In the genomic region with DNA sequence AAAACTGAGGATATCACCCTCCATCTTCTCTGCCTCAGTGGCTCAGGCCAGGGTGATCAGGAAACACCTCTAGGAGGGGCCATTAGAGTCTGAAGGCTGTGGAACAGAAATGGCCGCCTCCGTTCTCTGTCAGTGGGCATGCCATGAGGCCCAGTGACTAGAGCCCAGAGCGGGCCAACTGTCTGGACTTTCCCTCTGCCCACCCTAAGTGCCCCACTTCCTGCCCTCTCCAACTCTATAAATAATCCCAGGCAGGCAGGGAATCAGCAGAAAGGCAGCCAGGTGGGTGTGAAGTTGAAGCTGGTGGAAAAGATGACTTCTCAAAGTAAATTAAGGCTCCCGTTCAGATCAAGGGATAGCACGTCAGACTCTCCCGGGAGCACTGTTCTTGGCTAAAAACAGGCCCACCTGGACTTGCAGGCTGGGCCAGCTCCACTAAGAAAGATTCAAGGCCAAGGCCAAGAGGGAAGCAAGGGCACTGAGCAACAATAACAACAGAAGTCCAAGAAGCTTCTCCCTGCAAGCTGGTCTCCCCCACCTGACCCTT, we compare ENCODE assay signal across 12 mouse cellular contexts. TPM values are rescaled to one million over a fixed set of nuclear protein-coding genes. Genes with fewer than 3 reads are reported as not detected.
DNase-seq lines count a peak whose midpoint lies in the region; ATAC-seq and TF ChIP-seq lines count a peak whose summit lies in the region.
"Had no signal": no experiment of that assay in that cellular context is flagged by ENCODE, and none has a peak within 500 bp of the region (broad histone marks: within the 10 kb centered on the region; RNA-seq: fewer than 3 reads in every experiment).

No protein-coding gene starts in this region.

- intact Hi-C loops in left cerebral cortex, adult 2 months (cut with DNase I) = no loop called here
- intact Hi-C loops in left cerebral cortex, postnatal 14 days (cut with DNase I) = no loop called here

- H3K9me3 ChIP-seq in heart, postnatal 0 days (replicated peaks; ENCODE audit: control insufficient read depth, low read length) = no peaks in the 10 kb centered on the region
- H3K9me3 ChIP-seq in neural tube, embryonic 13.5 days = no peaks in the 10 kb centered on the region

- H3K27me3 ChIP-seq in heart, postnatal 0 days (ENCODE audit: control insufficient read depth, insufficient read depth, low read length) = no peaks in the 10 kb centered on the region
- H3K27me3 ChIP-seq in neural tube, embryonic 13.5 days = peaks cover 17% of the 10 kb centered on the region
- H3K27me3 ChIP-seq: Patski had no signal

- peak overlapping the region; percentile 90 for H3K4me2 ChIP-seq in heart, postnatal 0 days (ENCODE audit: low read depth, low read length)
- peak overlapping the region; percentile 81 for H3K4me2 ChIP-seq in neural tube, embryonic 13.5 days

- H3K4me3 ChIP-seq in left cerebral cortex, adult 2 months = peak overlapping the region; percentile 96
- peak overlapping the region; percentile 97 for H3K4me3 ChIP-seq in heart, postnatal 0 days (ENCODE audit: low read depth, low read length)
- peak overlapping the region; percentile 85; the same call in 1 of the 2 replicates for H3K4me3 ChIP-seq in neural tube, embryonic 13.5 days

- peaks cover 57% of the 10 kb centered on the region for H3K4me1 ChIP-seq in heart, postnatal 0 days (ENCODE audit: control insufficient read depth, insufficient read depth)
- H3K4me1 ChIP-seq in neural tube, embryonic 13.5 days (replicated peaks) = peaks cover 59% of the 10 kb centered on the region

- DNase-seq in cerebellum, postnatal 14 days = peak; percentile 30 to 36
- DNase-seq in cerebellum, adult 11-12 months = no peak
- DNase-seq in left cerebral cortex, adult 2 months (ENCODE audit: extremely low spot score in 1 of 2, low spot score in 2 of 2) = no peak
- DNase-seq in left cerebral cortex, postnatal 14 days (ENCODE audit: low spot score in 2 of 2) = no peak
- no peak for DNase-seq in heart, postnatal 0 days (ENCODE audit: low spot score)
- DNase-seq in embryo, embryonic 10 days (ENCODE audit: low spot score) = no peak
- DNase-seq in adrenal gland, adult (ENCODE audit: inconsistent age in 2 of 2, low spot score in 1 of 2) = no peak
- DNase-seq: kidney, postnatal 14 days; lung, postnatal 36 days had no signal

- 30% methylated on average over 6 of the region's 6 CpGs for WGBS in heart, postnatal 0 days
- WGBS in neural tube, embryonic 13.5 days = 79% methylated on average over 6 of the region's 6 CpGs

- TF ChIP-seq CTCF in left cerebral cortex, adult 2 months (IDR thresholded peaks at IDR 0.05) = no peak
- TF ChIP-seq CTCF in heart, postnatal 0 days (IDR thresholded peaks at IDR 0.05; ENCODE audit: low read depth) = no peak

- TF ChIP-seq EP300 in heart, postnatal 0 days (IDR thresholded peaks at IDR 0.05; ENCODE audit: low read depth) = no peak

- H3K27ac ChIP-seq in left cerebral cortex, adult 2 months = peak overlapping the region; percentile 37; the same call in 1 of the 2 replicates
- peak overlapping the region; percentile 92 for H3K27ac ChIP-seq in heart, postnatal 0 days (ENCODE audit: low read depth)
- no peak overlapping the region for H3K27ac ChIP-seq in neural tube, embryonic 13.5 days (replicated peaks)

- peak overlapping the region; percentile 96 for H3K9ac ChIP-seq in heart, postnatal 0 days (replicated peaks; ENCODE audit: low read depth, low read length)
- H3K9ac ChIP-seq in neural tube, embryonic 13.5 days = peak overlapping the region; percentile 58

- ATAC-seq in heart, postnatal 0 days (ENCODE audit: insufficient read depth, low read depth) = no peak
- ATAC-seq in neural tube, embryonic 13.5 days (ENCODE audit: low read depth) = no peak
- ATAC-seq: Patski had no signal

- H3K36me3 ChIP-seq in heart, postnatal 0 days (replicated peaks; ENCODE audit: control insufficient read depth, insufficient read depth, low read length) = peaks cover 10% of the 10 kb centered on the region
- 0 out of 2 replicates have a peak, but pooled peaks cover 7% of the 10 kb centered on the region for H3K36me3 ChIP-seq in neural tube, embryonic 13.5 days

RNA-seq across cellular contexts. Expression of gene Rab11fip5, which starts 2.5 kb away (rescaled TPM):
- 10 to 100 TPM; 74.5 to 78.6 TPM for total RNA-seq in left cerebral cortex, adult 2 months (2021)
- total RNA-seq in left cerebral cortex, postnatal 14 days (2021) = 10 to 100 TPM; 53.8 to 55.0 TPM
- total RNA-seq in heart, postnatal 0 days (2014; rRNA removed; ENCODE audit: low replicate concordance) = 86.7 and 91.3 TPM in 2 replicates
- 35.3 and 38.2 TPM in 2 replicates for polyA plus RNA-seq in heart, postnatal 0 days (2015; fragmentation: Nextera tagmentation; extraction: Ambion mirVana)
- polyA plus RNA-seq in neural tube, embryonic 13.5 days (2015; fragmentation: Nextera tagmentation; extraction: Ambion mirVana) = 13.2 and 15.1 TPM in 2 replicates

RNA-seq across cellular contexts. Expression of gene Sfxn5, which starts 38.7 kb away (rescaled TPM):
- total RNA-seq in left cerebral cortex, adult 2 months (2021) = 100 to 1,000 TPM; 161 to 173 TPM
- 100 to 1,000 TPM; 162 to 165 TPM for total RNA-seq in left cerebral cortex, postnatal 14 days (2021)
- total RNA-seq in heart, postnatal 0 days (2014; rRNA removed; ENCODE audit: low replicate concordance) = 4.8 and 9.5 TPM in 2 replicates
- polyA plus RNA-seq in heart, postnatal 0 days (2015; fragmentation: Nextera tagmentation; extraction: Ambion mirVana) = 2.2 and 2.7 TPM in 2 replicates
- polyA plus RNA-seq in neural tube, embryonic 13.5 days (2015; fragmentation: Nextera tagmentation; extraction: Ambion mirVana) = 11.8 and 15.8 TPM in 2 replicates

RNA-seq across cellular contexts. Expression of gene Noto, which starts 51.8 kb away (rescaled TPM):
- total RNA-seq in left cerebral cortex, adult 2 months (2021) = not detected
- not detected for total RNA-seq in left cerebral cortex, postnatal 14 days (2021)
- total RNA-seq in heart, postnatal 0 days (2014; rRNA removed; ENCODE audit: low replicate concordance) = not detected in 2 replicates
- not detected in 2 replicates for polyA plus RNA-seq in heart, postnatal 0 days (2015; fragmentation: Nextera tagmentation; extraction: Ambion mirVana)
- not detected in 2 replicates for polyA plus RNA-seq in neural tube, embryonic 13.5 days (2015; fragmentation: Nextera tagmentation; extraction: Ambion mirVana)
- polyA plus RNA-seq: Patski; urinary bladder, adult 2 months had no signal

RNA-seq across cellular contexts. Expression of gene Smyd5, which starts 59.9 kb away (rescaled TPM):
- 10 to 100 TPM; 48.8 to 52.7 TPM for total RNA-seq in left cerebral cortex, adult 2 months (2021)
- 10 to 100 TPM; 33.8 to 34.7 TPM for total RNA-seq in left cerebral cortex, postnatal 14 days (2021)
- 15.0 and 22.7 TPM in 2 replicates for total RNA-seq in heart, postnatal 0 days (2014; rRNA removed; ENCODE audit: low replicate concordance)
- polyA plus RNA-seq in heart, postnatal 0 days (2015; fragmentation: Nextera tagmentation; extraction: Ambion mirVana) = 13.1 and 16.0 TPM in 2 replicates
- 54.0 and 61.6 TPM in 2 replicates for polyA plus RNA-seq in neural tube, embryonic 13.5 days (2015; fragmentation: Nextera tagmentation; extraction: Ambion mirVana)

Comparison
In these comparisons a context has a peak if more than half of its experiments do, and no peak if none do; other contexts are left out.
1. DNase-seq: peak in cerebellum, postnatal 14 days (2 of 2); none in cerebellum, adult 11-12 months (single experiment), left cerebral cortex, adult 2 months (0 of 2), left cerebral cortex, postnatal 14 days (0 of 2), heart, postnatal 0 days (single experiment), embryo, embryonic 10 days (single experiment) and adrenal gland, adult (0 of 2).
2. RNA of gene Sfxn5, which starts 38.7 kb away (total RNA-seq): 161 to 173 TPM in left cerebral cortex, adult 2 months and 162 to 165 TPM in left cerebral cortex, postnatal 14 days; 4.8 to 9.5 TPM in heart, postnatal 0 days; every median in the first group is over 10 times any median in the second.
3. Peak in every context shown above with its lines, with median percentiles within 50 percentile points of each other: H3K4me3 ChIP-seq.